Mouse (Mus musculus) spleen, postnatal 4 days (tissue): ENCODE results near the gene Pomgnt1.

ENCODE experiments used
- DNase-seq, 2 experiments: peaks; one replicate each; pipeline ENCODE4 v3.0.0; 2022; ENCODE audit warnings: low spot score in 2 of 2

Gene Pomgnt1

GRCm38 (mm10) chr4:116123602-116124519, at the start of gene Pomgnt1, which contains the start of gene Rad54l:
Gene Pomgnt1 (plus strand): TSS chr4:116123840.
Gene Rad54l (minus strand): TSS chr4:116123690.
- peak; percentile 83 to 89 for DNase-seq

DNA sequence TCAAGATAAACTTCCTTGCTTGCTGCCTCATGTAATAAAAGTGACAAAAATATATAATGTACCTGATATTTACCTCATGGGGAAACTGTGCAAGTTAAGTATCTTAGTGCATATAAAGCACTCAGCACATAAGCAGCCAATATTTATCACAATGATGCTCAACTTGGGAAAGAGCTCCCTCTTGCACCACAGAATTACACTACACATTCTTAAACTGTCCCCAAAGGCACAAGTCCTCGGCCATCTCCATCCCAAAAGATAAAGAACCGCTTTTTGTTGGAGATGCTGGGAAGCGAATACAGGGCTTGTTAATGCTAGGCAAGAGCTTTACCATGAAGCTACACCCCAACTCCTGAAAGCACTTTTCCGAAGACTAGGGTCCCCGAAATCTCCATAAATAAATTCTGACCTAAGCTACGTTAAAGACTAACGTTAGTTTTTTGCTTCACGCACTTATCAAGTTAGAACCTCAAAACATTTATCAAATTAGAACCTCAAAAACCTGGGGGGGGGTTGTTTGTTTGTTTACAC, 49.4 kb upstream of the Pomgnt1 start:
- no peak for DNase-seq

GRCm38 (mm10) chr4:116074861-116075620, 48.6 kb upstream of the Pomgnt1 start, which contains the start of the genes Uqcrh and Lrrc41:
Gene Uqcrh (minus strand): TSS chr4:116075071.
Gene Lrrc41 (plus strand): TSS chr4:116075269.
- peak; percentile 96 to 98 for DNase-seq

- DNase-seq: peak; percentile 78 to 90
These were observed 47.8 kb upstream of the Pomgnt1 start for GRCm38 (mm10) chr4:116075631-116076368.

- peak; percentile 56 to 83 for DNase-seq
These were observed 47.0 kb upstream of the Pomgnt1 start for GRCm38 (mm10) chr4:116076369-116077231.

- DNase-seq: no peak
These were observed 46.2 kb upstream of the Pomgnt1 start for GRCm38 (mm10) chr4:116077240-116078095.

DNA sequence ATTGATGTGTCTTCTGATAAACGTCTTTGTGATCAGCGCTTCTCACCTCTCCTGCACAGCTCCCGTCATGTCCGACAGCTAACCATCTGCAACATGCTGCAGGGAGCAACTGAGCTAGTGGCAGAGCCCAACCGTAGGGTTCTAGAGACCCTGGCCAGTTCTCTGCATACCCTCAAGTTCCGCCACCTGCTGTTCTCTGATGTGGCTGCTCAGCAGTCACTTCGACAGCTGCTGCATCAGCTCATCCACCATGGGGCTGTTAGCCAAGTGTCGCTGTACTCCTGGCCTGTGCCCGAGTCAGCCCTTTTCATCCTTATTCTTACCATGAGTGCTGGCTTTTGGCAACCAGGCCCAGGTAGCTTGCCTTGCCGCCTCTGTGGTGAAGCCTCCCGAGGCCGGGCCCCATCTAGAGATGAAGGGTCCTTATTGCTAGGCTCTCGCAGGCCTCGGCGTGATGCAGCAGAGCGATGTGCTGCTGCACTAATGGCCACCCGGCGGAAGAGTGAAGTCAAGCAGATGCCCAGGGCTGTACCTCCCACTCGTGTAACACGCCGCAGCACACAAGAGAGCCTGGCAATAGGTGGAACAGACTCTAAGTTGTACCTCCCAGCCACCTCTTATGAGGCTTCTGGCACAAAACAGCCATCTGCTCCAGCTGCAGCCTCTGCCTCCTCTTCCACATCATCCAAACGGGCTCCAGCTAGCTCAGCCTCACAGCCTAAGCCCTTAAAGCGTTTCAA, 35.0 kb upstream of the Pomgnt1 start:
- DNase-seq: no peak

- no peak for DNase-seq
These were observed 27.3 kb upstream of the Pomgnt1 start for GRCm38 (mm10) chr4:116096291-116096690.

- DNase-seq: no peak
These were observed 26.4 kb upstream of the Pomgnt1 start for GRCm38 (mm10) chr4:116097211-116097610.

DNA sequence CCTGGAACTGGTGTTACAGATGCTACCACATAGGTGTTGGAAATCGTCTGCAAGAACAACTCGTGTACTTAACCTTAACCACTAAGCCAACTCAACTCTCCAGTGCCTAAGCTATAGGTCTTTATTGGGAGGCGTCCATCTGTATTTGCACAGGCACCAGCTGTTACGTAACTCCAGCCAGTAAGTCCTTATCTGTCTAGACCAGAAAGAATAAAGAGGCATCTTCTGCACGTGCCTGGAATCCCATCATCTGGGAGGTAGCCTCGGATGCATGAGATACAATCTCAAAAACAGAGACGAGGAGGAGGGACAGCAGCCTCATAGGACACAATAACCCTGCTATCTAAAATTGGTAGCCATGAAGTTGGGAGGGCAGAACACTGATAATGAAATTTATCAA, 22.7 kb upstream of the Pomgnt1 start:
- no peak for DNase-seq

DNA sequence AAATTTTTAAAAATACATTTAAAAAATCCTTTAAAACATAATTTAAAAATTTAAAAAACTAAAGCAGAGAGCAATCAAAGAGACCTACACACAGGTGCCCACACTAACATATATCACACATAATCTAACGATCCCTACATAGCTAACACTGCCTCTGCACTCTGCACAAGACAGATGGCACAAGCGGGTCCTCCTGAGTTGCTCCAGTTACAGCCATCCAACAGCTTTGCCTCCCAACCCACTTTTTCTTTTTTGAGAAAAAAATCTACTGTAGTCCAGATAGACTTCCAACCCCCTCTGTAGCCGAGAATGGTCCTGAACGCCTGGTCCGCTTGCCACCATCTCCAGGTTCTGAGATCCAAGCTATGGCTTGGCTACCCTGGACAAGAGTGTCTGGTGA, 18.4 kb upstream of the Pomgnt1 start:
- DNase-seq: no peak

DNA sequence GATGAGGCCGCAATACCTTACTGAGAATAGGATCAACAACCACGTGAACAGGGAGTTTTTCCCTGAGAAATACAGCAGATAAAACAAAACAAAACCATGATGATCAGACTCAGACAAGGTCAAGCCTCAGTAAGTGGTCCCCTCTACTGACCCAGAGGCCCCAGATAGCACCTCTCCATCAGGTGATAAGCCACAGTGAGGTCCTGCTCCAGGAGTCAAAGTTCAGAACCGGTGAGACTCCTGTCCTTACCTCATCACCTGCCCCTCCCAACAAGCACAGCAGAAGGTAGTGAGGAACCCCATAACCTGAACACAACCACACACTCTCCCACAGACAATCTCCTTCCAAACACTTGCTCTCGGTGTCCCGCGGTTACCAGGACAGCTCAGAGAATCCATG, 12.9 kb upstream of the Pomgnt1 start:
- DNase-seq: no peak

DNA sequence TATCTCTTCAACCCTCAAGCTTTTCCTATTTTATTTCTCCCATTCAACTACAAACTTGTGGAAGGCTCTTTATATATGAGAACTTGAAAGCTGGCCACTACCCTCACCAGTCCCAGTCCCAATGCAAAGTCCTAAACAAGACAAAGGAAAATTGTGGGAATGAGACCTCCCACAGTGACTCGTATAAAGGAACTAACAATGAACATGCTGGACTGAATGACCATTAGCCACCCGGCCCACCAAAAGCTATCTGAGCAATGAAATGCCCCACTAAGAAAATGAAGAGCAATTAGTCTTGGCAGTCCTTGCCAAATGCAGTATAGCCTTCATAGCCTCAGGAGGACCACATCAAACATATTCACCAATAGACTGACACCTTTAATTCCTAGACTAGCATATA, 12.2 kb upstream of the Pomgnt1 start:
- no peak for DNase-seq

DNA sequence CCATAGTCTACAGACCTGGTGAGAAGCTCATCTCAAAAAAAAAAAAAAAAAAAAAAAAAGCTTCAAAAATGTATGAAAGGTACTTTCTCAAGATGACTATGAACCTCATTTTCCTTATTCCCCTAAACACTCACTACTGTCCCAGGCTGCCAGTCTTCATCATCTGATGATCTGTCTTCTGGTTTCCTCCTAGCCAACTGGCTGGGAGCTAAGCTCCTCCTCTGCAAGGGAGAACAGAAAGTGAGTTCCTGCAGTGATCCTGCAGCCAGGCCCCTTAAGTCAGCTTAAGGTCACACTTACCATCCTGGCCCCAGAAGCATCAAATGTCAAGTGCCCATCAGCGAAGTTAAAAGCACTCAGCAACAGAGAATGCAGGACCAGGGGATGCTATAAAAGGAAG, 878 bp upstream of the Pomgnt1 start:
- peak in 1 of 2 experiments; percentile 56 for DNase-seq

DNA sequence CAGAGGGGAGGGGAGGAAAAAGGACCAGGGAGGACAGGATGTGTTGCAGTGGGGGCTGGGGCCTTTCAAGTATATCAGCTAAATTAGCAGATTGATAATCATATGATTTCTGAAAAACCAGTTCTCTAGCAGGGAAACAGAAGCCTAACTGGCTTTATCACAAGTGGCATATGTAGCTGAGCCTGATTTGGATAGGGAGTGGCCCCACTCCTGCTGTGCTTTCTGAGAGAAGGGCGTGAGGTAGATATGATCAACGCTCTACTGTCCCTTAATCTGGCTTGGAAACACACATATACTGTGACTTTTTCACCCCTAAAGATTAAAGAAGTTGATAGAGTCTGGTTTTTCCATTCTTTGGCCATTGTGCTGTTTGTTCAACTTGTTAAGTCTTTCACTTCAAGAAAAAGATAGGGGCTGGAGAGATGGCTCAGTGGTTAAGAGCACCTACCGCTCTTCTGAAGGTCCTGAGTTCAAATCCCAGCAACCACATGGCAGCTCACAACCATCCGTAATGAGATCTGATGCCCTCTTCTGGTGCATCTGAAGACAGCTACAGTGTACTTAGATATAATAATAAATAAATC, 2.3 kb downstream of the Pomgnt1 start:
- DNase-seq: no peak

DNA sequence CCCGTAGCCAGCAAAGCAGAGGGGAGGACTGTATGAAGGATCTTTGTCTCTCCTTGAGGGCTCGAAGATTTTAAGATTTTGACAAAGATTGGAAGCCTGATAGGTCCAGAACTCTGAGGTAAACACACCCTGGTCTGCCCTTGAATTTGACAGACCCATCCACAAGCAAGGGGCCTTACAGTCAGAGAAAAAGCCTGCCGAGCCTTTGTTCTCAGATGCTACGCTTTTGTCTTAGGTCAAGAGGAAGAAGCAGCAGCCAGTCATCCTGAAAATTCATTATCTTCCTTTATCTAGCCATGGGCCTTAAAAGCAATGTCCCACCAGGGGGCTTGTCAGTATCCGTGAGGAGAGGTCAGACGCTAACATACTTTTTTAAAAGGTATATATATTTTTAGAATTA, 4.3 kb downstream of the Pomgnt1 start:
- DNase-seq: no peak

GRCm38 (mm10) chr4:116133126-116133525, 9.5 kb downstream of the Pomgnt1 start:
- no peak for DNase-seq

GRCm38 (mm10) chr4:116134990-116135389, 11.3 kb downstream of the Pomgnt1 start:
- no peak for DNase-seq
